Mouse (Mus musculus) forebrain, postnatal 0 days (tissue): ENCODE data around the gene Bend5. TPM values are rescaled to one million over a fixed set of nuclear protein-coding genes. Genes with fewer than 3 reads are reported as not detected.
A peak's percentile ranks its signal among the peaks of the same experiment; 100 is the strongest.

Experiments
- ATAC-seq: fragments of 200-750 bp; cut with Nextera tagmentation; 2 replicates; pipeline ENCODE4 v1.8.0; 2017; ENCODE audit warnings: mild to moderate bottlenecking, moderate library complexity
- DNase-seq: peaks from one replicate; pipeline ENCODE4 v3.0.0-alpha.2; 2015
- H3K27ac ChIP-seq: fragments of 300-500 bp; sonication (generic); 2 replicates; pipeline ENCODE4 v1.5.1; 2014; ENCODE audit warnings: low read depth, mild to moderate bottlenecking, antibody characterized with exemption, low read length, moderate library complexity, mixed read lengths
- H3K27me3 ChIP-seq: fragments of 300-500 bp; sonication (generic); 2 replicates; pipeline ENCODE4 v1.6.1; 2014; ENCODE audit warnings: mild to moderate bottlenecking, low read length, mixed read lengths; ENCODE audit not compliant: insufficient read depth
- H3K36me3 ChIP-seq: fragments of 300-500 bp; sonication (generic); 2 replicates; pipeline ENCODE4 v1.6.1; 2014; ENCODE audit warnings: mild to moderate bottlenecking, moderate library complexity; ENCODE audit not compliant: insufficient read depth
- H3K4me1 ChIP-seq: fragments of 300-500 bp; sonication (generic); 2 replicates; pipeline ENCODE4 v1.6.1; 2014; ENCODE audit warnings: antibody characterized with exemption; ENCODE audit not compliant: insufficient read depth
- H3K4me2 ChIP-seq: fragments of 300-500 bp; sonication (generic); 2 replicates; pipeline ENCODE4 v1.6.1; 2014; ENCODE audit warnings: low read depth, mild to moderate bottlenecking, moderate library complexity
- H3K4me3 ChIP-seq: fragments of 300-500 bp; sonication (generic); 2 replicates; pipeline ENCODE4 v1.5.1; 2014; ENCODE audit warnings: low read depth, low read length, mixed read lengths
- H3K9ac ChIP-seq: fragments of 300-500 bp; sonication (generic); 2 replicates; pipeline ENCODE4 v1.6.1; 2014; ENCODE audit warnings: mild to moderate bottlenecking
- H3K9me3 ChIP-seq: fragments of 300-500 bp; sonication (generic); 2 replicates; pipeline ENCODE4 v1.6.1; 2016; ENCODE audit warnings: low read length
- CTCF ChIP-seq: sonication (generic); IDR thresholded peaks from 2 replicates; pipeline ENCODE4 v1.5.1; 2016; ENCODE audit warnings: antibody characterized with exemption, control low read depth, low read depth
- WGBS: fragments of 180-500 bp; shearing (Covaris S2); extraction: QIAGEN DNeasy Blood & Tissue Kit; methylation state at CpG from one replicate; pipeline ENCODE4 v1.1.7; 2014; 5-methylcytosine and 5-hydroxymethylcytosine counted together
- polyA plus RNA-seq: library from polyadenylated mRNA; unstranded; fragments of >200 nt; fragmentation: Nextera tagmentation; extraction: Ambion mirVana; gene quantifications from 2 replicates; pipeline ENCODE4 v1.2.1, GENCODE M21; 2015
- total RNA-seq: library from RNA; depleted of rRNA; stranded (reverse); fragments of >200 nt; gene quantifications from 2 replicates; pipeline ENCODE4 v1.2.3, GENCODE M21; 2014

Gene Bend5
- total and polyA plus RNA-seq, 2 experiments from 2014 or later: 51.1 to 65.2 TPM

DNA sequence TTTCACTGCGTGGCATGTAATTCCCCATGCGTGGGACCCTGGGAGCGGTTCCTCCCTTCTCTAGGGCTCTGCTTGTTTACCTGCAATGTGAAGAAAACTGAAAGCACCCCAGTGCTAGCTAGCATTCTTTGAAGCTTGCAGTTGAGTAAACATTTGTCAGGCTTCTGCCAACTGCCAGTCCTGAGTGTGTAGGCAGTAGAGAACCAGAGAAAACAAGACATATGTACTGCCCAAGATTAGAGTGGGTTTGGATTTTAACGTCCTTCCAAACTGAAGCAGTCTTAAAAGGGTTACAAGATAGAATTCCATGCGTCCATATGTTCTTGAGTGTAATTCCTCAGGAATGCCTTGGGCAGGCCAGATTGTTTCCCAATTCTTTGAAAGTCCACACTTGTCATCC, 17.6 kb downstream of the Bend5 start:
- no peak overlapping the region for H3K27ac ChIP-seq
- H3K4me2 ChIP-seq: no peak overlapping the region
- H3K9me3 ChIP-seq: no peaks in the 10 kb centered on the region
- H3K27me3 ChIP-seq: no peaks in the 10 kb centered on the region
- H3K9ac ChIP-seq: no peak overlapping the region
- H3K4me3 ChIP-seq: no peak overlapping the region
- WGBS: 80% methylated on average over 5 of the region's 5 CpGs
- peaks cover 35% of the 10 kb centered on the region for H3K36me3 ChIP-seq
- no peak for TF ChIP-seq CTCF
- ATAC-seq: no peak
- no peaks in the 10 kb centered on the region for H3K4me1 ChIP-seq
- no peak for DNase-seq

DNA sequence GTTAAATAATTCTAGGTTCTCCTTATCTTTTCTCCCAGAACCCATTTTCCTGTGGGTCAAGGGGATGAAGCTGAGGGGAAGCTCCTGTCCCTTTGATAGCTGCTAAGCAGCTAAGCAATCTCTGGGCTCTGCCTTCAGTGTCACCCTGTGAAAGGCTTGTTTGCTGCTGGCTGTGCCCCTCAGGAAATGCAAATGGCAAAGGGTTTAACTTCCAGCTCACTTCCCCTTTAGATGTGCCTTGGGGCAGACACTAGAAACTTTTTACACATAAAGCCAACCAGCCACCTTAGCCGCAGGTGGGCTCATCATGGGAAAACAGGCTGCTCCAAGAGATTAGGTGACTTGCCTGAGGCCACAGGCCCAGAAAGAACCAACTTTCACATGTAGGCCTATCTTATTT, 26.9 kb downstream of the Bend5 start:
- no peak overlapping the region for H3K4me2 ChIP-seq
- TF ChIP-seq CTCF: no peak
- no peak overlapping the region for H3K4me3 ChIP-seq
- H3K27ac ChIP-seq: no peak overlapping the region
- no peak overlapping the region for H3K9ac ChIP-seq
- H3K4me1 ChIP-seq: peaks cover 13% of the 10 kb centered on the region; the same call in 1 of the 2 replicates
- H3K27me3 ChIP-seq: no peaks in the 10 kb centered on the region; the same call in 1 of the 2 replicates
- no peak for DNase-seq
- no peak for ATAC-seq
- WGBS: 61% methylated on average over 1 of the region's 1 CpGs
- H3K9me3 ChIP-seq: no peaks in the 10 kb centered on the region
- H3K36me3 ChIP-seq: peaks cover 4% of the 10 kb centered on the region

DNA sequence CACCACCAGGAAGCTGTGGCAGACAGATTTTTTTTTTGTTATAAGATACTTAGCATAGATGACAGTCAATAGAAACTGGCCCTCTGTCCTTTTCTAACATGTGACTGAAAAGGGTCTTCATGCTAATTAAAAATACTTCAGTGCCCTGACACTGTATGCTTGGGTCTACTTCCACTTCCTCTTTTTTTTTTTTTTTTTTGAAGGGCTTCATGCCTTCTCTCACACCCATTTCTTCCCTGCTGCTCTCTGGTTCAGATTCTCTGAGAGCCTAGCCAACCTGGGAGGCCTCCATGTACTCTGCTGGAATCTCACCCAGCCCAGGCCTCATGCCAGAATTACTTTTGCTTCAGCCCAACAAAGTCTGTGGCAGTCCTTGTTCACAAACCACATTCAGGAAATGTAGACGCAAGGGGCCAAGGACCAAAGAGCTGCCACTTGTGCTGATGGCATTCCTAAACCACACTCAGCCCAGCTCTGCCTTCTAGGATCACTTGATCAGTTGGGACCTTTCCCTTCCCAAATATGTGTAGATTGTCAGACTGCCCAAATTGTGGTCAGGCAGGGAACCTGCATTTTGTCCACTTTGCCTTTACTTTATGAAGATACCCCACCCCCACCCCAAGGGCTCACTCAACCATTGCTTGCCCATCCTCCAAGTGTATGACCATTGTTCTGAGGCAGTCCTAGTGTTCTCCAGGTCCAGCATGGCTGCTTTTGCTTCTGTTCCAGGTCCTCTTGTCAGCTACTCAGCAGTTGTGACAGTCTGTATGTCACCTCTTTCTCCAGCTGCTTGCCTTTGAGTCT, 27.8 kb downstream of the Bend5 start:
- peak; percentile 24; the same call in 1 of the 2 replicates for ATAC-seq
- Histone ChIP-seq H3K4me1 (peaks cover 13% of the 10 kb centered on the region; the same call in 1 of the 2 replicates), H3K9me3 (no peaks in the 10 kb centered on the region), H3K36me3 (no peaks in the 10 kb centered on the region; the same call in none of the 2 replicates), H3K9ac (no peak overlapping the region), H3K27ac (no peak overlapping the region), H3K4me2 (no peak overlapping the region), H3K27me3 (no peaks in the 10 kb centered on the region; the same call in 1 of the 2 replicates), H3K4me3 (no peak overlapping the region)
- peak; percentile 60 for DNase-seq
- WGBS: 35% methylated on average over 1 of the region's 1 CpGs
- no peak for TF ChIP-seq CTCF

DNA sequence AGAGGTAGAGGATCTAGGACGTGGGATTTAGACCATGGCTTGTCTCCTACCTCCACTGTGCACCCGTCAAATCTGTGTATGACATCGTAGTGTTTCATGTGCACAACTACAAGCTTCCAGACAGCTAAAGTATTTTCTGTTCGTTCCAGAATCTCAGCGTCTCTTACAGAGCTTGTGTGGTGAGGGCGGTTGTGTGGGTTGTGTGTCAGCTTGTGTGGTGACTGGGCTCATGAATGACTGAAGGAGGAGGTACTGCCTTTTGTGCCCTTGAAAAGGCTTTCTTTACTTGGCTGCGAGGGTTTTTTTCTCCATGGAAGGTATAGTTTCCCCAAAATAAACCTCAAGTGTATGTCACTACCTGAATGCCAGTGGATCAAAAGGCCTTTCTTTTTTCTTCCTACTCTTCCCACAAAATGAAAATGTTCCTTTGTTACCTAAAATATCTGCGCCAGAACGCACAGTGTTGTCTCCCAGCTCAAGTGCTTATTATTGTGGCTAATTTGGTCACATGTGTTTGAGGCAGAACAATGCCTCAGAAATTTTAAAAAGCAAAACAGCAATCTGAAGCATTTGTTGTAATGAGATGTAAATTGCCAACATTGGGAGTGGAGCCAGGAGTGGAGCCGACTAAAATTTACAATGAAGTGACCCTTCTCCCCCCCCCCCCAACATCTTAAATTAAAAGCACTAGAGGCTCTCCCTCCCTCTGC, 29.3 kb downstream of the Bend5 start:
- H3K4me1 ChIP-seq: peaks cover 13% of the 10 kb centered on the region; the same call in 1 of the 2 replicates
- peak overlapping the region; percentile 69 for H3K27ac ChIP-seq
- no peaks in the 10 kb centered on the region; the same call in 1 of the 2 replicates for H3K27me3 ChIP-seq
- H3K9me3 ChIP-seq: no peaks in the 10 kb centered on the region
- H3K4me3 ChIP-seq: no peak overlapping the region
- ATAC-seq (peak; percentile 72), DNase-seq (peak; percentile 61)
- no peak for TF ChIP-seq CTCF
- H3K36me3 ChIP-seq: peaks cover 2% of the 10 kb centered on the region; the same call in 1 of the 2 replicates
- WGBS: 5% methylated on average over 10 of the region's 10 CpGs
- H3K4me2 ChIP-seq: no peak overlapping the region; the same call in 1 of the 2 replicates
- H3K9ac ChIP-seq: 0 out of 2 replicates have a peak overlapping the region, but pooled peaks have one; percentile 10

DNA sequence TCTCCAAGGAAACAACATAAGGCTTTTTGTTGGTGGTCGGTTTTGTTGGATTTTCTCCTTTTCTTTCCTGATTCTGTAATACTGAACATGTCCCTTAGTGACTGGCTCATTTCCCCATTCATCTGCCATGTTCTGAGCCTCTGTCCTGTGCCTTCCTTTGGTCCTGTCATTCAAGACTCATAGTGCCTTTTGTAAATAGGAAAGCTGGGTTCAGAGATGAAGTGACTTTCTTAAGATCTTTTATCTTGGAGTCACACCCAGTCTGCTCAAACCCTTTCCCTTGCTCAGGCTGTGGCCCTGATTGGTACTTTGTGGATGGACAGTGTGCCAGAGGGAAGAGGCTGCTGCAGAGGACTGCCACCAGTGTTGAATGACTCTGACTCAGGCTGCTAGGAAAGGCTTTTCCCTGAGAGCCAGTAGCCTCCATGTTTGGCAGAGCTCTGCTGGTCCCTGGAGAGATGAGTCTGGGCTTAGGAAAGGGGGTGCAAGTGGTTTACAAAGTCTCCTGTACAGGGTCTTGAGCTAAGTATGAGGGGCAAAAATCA, 29.9 kb downstream of the Bend5 start:
- Histone ChIP-seq H3K36me3 (peaks cover 2% of the 10 kb centered on the region; the same call in 1 of the 2 replicates), H3K27me3 (no peaks in the 10 kb centered on the region; the same call in 1 of the 2 replicates), H3K4me1 (peaks cover 13% of the 10 kb centered on the region; the same call in 1 of the 2 replicates), H3K9me3 (no peaks in the 10 kb centered on the region), H3K4me2 (no peak overlapping the region), H3K9ac (no peak overlapping the region), H3K27ac (peak overlapping the region; percentile 69; the same call in 1 of the 2 replicates), H3K4me3 (no peak overlapping the region)
- DNase-seq: no peak
- WGBS: 4% methylated on average over 1 of the region's 1 CpGs
- ATAC-seq: peak; percentile 10
- no peak for TF ChIP-seq CTCF

DNA sequence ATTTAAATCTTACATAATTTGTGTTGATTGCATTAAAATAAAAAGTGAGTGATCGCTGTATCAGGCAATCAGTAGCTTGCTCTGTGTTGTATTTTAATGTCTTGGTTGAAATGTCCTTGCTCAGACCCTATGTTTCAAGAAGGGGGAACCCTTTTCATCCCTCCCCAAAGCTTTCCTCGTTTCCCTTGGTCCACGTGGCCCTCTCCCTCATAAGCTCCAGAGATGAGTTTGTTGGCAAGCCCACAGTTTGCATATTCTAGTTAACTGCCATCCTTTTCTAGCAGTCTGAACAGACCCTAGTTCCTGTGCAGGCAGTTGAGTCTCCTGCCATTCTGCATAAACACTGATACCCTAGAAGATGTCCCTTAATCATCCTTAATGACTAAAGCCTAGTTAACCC, 33.1 kb downstream of the Bend5 start:
- Histone ChIP-seq H3K27ac (no peak overlapping the region), H3K4me1 (peaks cover 10% of the 10 kb centered on the region; the same call in 1 of the 2 replicates), H3K9ac (no peak overlapping the region), H3K27me3 (no peaks in the 10 kb centered on the region; the same call in 1 of the 2 replicates), H3K9me3 (no peaks in the 10 kb centered on the region), H3K4me2 (no peak overlapping the region), H3K36me3 (peaks cover 8% of the 10 kb centered on the region), H3K4me3 (no peak overlapping the region)
- TF ChIP-seq CTCF: no peak
- no peak for ATAC-seq
- WGBS: 70% methylated on average over 3 of the region's 3 CpGs
- DNase-seq: no peak
